13 mouse cellular contexts compared by ENCODE assay signal in the genomic region with DNA sequence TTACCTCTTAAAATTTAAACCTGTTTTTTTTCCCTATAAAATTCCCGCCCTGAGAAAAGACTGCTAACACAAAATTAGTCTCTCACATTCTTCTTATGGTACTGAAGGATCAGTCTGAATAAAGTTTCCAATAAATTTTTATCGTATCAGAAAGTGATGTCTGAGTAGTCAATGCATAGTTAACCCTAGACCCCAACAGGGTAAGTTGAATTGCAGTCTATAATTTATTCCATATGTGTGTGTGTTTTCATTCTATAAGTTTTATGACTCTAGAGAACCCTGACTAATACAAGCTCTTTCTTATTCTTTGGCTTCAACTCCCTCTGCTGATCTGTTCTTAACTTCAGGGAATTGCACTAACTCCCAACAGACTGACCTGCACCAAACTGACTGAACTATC.
"Had no signal": no experiment of that assay in that cellular context is flagged by ENCODE, and none has a peak within 500 bp of the region (broad histone marks: within the 10 kb centered on the region; RNA-seq: fewer than 3 reads in every experiment).

No protein-coding gene starts in this region.

- H3K9me3 ChIP-seq: midbrain, embryonic 13.5 days; midbrain, embryonic 15.5 days; neural tube, embryonic 12.5 days; stomach, embryonic 15.5 days had no signal

- H3K27ac ChIP-seq: midbrain, embryonic 13.5 days; midbrain, embryonic 15.5 days; neural tube, embryonic 12.5 days; stomach, embryonic 15.5 days; stomach, postnatal 0 days had no signal

- ATAC-seq: midbrain, embryonic 13.5 days; midbrain, embryonic 15.5 days had no signal

- DNase-seq: lung, embryonic 14.5 days; lung, postnatal 10 days; lung, postnatal 4 days; right cerebral cortex, postnatal 14 days; thymus, adult 2 months; thymus, postnatal 25 days; thymus, postnatal 4 days had no signal

- H3K4me1 ChIP-seq: midbrain, embryonic 13.5 days; midbrain, embryonic 15.5 days; neural tube, embryonic 12.5 days; stomach, embryonic 15.5 days had no signal

- H3K36me3 ChIP-seq: midbrain, embryonic 13.5 days; midbrain, embryonic 15.5 days; neural tube, embryonic 12.5 days; stomach, embryonic 15.5 days had no signal

- H3K9ac ChIP-seq: lung, embryonic 14.5 days; midbrain, embryonic 13.5 days; midbrain, embryonic 15.5 days; neural tube, embryonic 12.5 days; stomach, embryonic 15.5 days had no signal

- H3K4me3 ChIP-seq: midbrain, embryonic 13.5 days; midbrain, embryonic 15.5 days; neural tube, embryonic 12.5 days; stomach, embryonic 15.5 days had no signal

- H3K27me3 ChIP-seq: midbrain, embryonic 13.5 days; midbrain, embryonic 15.5 days; neural tube, embryonic 12.5 days; stomach, embryonic 15.5 days had no signal

- H3K4me2 ChIP-seq: lung, embryonic 14.5 days; midbrain, embryonic 11.5 days; midbrain, embryonic 13.5 days; midbrain, embryonic 15.5 days; neural tube, embryonic 12.5 days; stomach, embryonic 15.5 days had no signal
